ENCODE assay signal across 16 mouse cellular contexts in the genomic region with DNA sequence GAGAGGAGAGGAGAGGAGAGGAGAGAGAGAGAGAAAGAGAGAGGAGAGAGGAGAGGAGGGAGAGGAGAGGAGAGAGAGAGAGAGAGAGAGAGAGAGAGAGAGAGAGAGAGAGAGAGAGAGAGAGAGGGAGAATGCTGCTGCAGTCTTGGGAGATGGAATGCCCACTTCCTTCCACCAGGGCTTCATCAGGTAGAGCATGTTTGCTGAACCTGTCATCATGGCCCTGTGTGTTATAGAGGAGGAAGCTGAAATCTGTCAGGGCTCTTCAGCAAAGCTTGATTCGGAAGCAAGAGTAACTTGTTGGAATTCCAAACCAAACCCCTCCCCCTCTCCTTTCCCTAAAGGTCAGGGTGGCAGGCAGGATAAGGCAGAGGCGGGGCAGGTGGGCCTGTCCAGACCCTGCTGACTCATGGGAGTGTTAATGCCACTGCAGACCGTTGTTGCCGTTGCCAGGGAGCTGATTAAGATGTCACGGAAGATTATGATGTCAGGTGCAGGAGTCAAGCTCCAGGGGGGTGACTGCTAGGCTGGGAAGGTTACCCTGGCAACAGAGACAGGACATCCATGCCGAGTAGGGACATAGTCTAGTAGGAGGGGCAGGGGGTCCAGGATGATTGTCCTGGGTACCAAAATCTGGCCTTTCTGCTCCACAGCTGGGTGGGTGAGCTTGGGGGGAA. TPM values are rescaled to one million over a fixed set of nuclear protein-coding genes. Genes with fewer than 3 reads are reported as not detected.
DNase-seq lines count a peak whose midpoint lies in the region; ATAC-seq lines count a peak whose summit lies in the region.
"Had no signal": no experiment of that assay in that cellular context is flagged by ENCODE, and none has a peak within 500 bp of the region (broad histone marks: within the 10 kb centered on the region; RNA-seq: fewer than 3 reads in every experiment).

No protein-coding gene starts in this region.

- no peaks in the 10 kb centered on the region for H3K36me3 ChIP-seq in forebrain, embryonic 14.5 days (ENCODE audit: control insufficient read depth, insufficient read depth, low read length)
- H3K36me3 ChIP-seq in forebrain, embryonic 15.5 days = no peaks in the 10 kb centered on the region
- H3K36me3 ChIP-seq in hindbrain, embryonic 11.5 days (ENCODE audit: control insufficient read depth, insufficient read depth, low read length) = no peaks in the 10 kb centered on the region
- no peaks in the 10 kb centered on the region for H3K36me3 ChIP-seq in midbrain, embryonic 11.5 days (ENCODE audit: control insufficient read depth, insufficient read depth, low read length)
- H3K36me3 ChIP-seq: G1E; intestine, embryonic 15.5 days; liver, embryonic 13.5 days had no signal

- ATAC-seq in forebrain, embryonic 14.5 days = 0 out of 2 replicates have a peak, but pooled peaks have one; percentile 37
- ATAC-seq in forebrain, embryonic 15.5 days (replicated peaks) = no peak
- peak; percentile 91 for ATAC-seq in hindbrain, embryonic 11.5 days (ENCODE audit: low FRiP score)
- ATAC-seq in midbrain, embryonic 11.5 days (ENCODE audit: low FRiP score) = peak; percentile 95
- no peak for ATAC-seq in erythroblast, adult 5-6 weeks (replicated peaks; ENCODE audit: low FRiP score, poor library complexity, severe bottlenecking)
- ATAC-seq: intestine, embryonic 15.5 days had no signal

- H3K9me3 ChIP-seq in forebrain, embryonic 14.5 days (replicated peaks; ENCODE audit: control insufficient read depth, low read length) = no peaks in the 10 kb centered on the region
- no peaks in the 10 kb centered on the region for H3K9me3 ChIP-seq in forebrain, embryonic 15.5 days
- no peaks in the 10 kb centered on the region for H3K9me3 ChIP-seq in hindbrain, embryonic 11.5 days (ENCODE audit: control insufficient read depth, low read length)
- no peaks in the 10 kb centered on the region for H3K9me3 ChIP-seq in midbrain, embryonic 11.5 days (ENCODE audit: control insufficient read depth, low read length)
- H3K9me3 ChIP-seq: intestine, embryonic 15.5 days; liver, embryonic 13.5 days had no signal

- peaks cover 72% of the 10 kb centered on the region for H3K27me3 ChIP-seq in forebrain, embryonic 14.5 days (replicated peaks; ENCODE audit: control insufficient read depth, insufficient read depth, low read length)
- H3K27me3 ChIP-seq in forebrain, embryonic 15.5 days = peaks cover 81% of the 10 kb centered on the region
- H3K27me3 ChIP-seq in hindbrain, embryonic 11.5 days (ENCODE audit: control insufficient read depth, insufficient read depth, low read length) = peaks cover 64% of the 10 kb centered on the region
- H3K27me3 ChIP-seq in midbrain, embryonic 11.5 days (ENCODE audit: control insufficient read depth, insufficient read depth, low read length) = peaks cover 81% of the 10 kb centered on the region

- no peak overlapping the region for H3K4me2 ChIP-seq in forebrain, embryonic 14.5 days (ENCODE audit: low read length)
- no peak overlapping the region for H3K4me2 ChIP-seq in forebrain, embryonic 15.5 days (replicated peaks)
- no peak overlapping the region for H3K4me2 ChIP-seq in hindbrain, embryonic 11.5 days (replicated peaks; ENCODE audit: low read depth, low read length)
- no peak overlapping the region for H3K4me2 ChIP-seq in midbrain, embryonic 11.5 days
- H3K4me2 ChIP-seq: intestine, embryonic 15.5 days; liver, embryonic 13.5 days had no signal

- no peak overlapping the region for H3K4me3 ChIP-seq in forebrain, embryonic 14.5 days (ENCODE audit: low read depth, low read length)
- no peak overlapping the region for H3K4me3 ChIP-seq in forebrain, embryonic 15.5 days
- H3K4me3 ChIP-seq in hindbrain, embryonic 11.5 days (ENCODE audit: low read depth, low read length) = no peak overlapping the region
- H3K4me3 ChIP-seq in midbrain, embryonic 11.5 days (ENCODE audit: low read depth, low read length) = no peak overlapping the region
- H3K4me3 ChIP-seq: intestine, embryonic 15.5 days; liver, embryonic 13.5 days had no signal

- no peak overlapping the region for H3K9ac ChIP-seq in forebrain, embryonic 14.5 days (ENCODE audit: low read length)
- H3K9ac ChIP-seq in forebrain, embryonic 15.5 days (replicated peaks) = no peak overlapping the region
- H3K9ac ChIP-seq in hindbrain, embryonic 11.5 days (ENCODE audit: low read depth, low read length) = no peak overlapping the region
- H3K9ac ChIP-seq in midbrain, embryonic 11.5 days (ENCODE audit: low read length) = no peak overlapping the region
- H3K9ac ChIP-seq: intestine, embryonic 15.5 days; liver, embryonic 13.5 days had no signal

- no peaks in the 10 kb centered on the region for H3K4me1 ChIP-seq in forebrain, embryonic 14.5 days (ENCODE audit: control insufficient read depth, insufficient read depth, low read length)
- 0 out of 2 replicates have a peak, but pooled peaks cover 3% of the 10 kb centered on the region for H3K4me1 ChIP-seq in forebrain, embryonic 15.5 days
- peaks cover 8% of the 10 kb centered on the region; the same call in 1 of the 2 replicates for H3K4me1 ChIP-seq in hindbrain, embryonic 11.5 days (replicated peaks; ENCODE audit: control insufficient read depth, insufficient read depth, low read length)
- H3K4me1 ChIP-seq in midbrain, embryonic 11.5 days (ENCODE audit: control insufficient read depth, insufficient read depth, low read length) = peaks cover 15% of the 10 kb centered on the region
- H3K4me1 ChIP-seq: intestine, embryonic 15.5 days; liver, embryonic 13.5 days had no signal

- DNase-seq in forebrain, embryonic 14.5 days (ENCODE audit: low spot score) = no peak
- peak; percentile 76 for DNase-seq in hindbrain, embryonic 11.5 days (ENCODE audit: low spot score)
- peak; percentile 97 for DNase-seq in midbrain, embryonic 11.5 days (ENCODE audit: low spot score, missing footprints)
- DNase-seq in retina, embryonic 14.5 days (ENCODE audit: low spot score) = peak; percentile 31
- DNase-seq in urinary bladder, adult 18-20 months (ENCODE audit: low spot score in 2 of 2) = no peak
- DNase-seq in layer of hippocampus, postnatal 14 days (ENCODE audit: low spot score in 2 of 2) = no peak
- DNase-seq: cerebellum, adult 9-11 months; heart, adult 18-20 months; kidney, postnatal 25 days; liver, embryonic 13.5 days; lung, postnatal 10 days; thymus, adult 18-20 months had no signal

- 1% methylated on average over 6 of the region's 6 CpGs for WGBS in forebrain, embryonic 14.5 days
- WGBS in forebrain, embryonic 15.5 days = 0% methylated on average over 6 of the region's 6 CpGs
- WGBS in hindbrain, embryonic 11.5 days = 4% methylated on average over 6 of the region's 6 CpGs
- 1% methylated on average over 6 of the region's 6 CpGs for WGBS in midbrain, embryonic 11.5 days

- H3K27ac ChIP-seq in forebrain, embryonic 14.5 days (ENCODE audit: low read depth, low read length) = no peak overlapping the region
- no peak overlapping the region for H3K27ac ChIP-seq in forebrain, embryonic 15.5 days (replicated peaks)
- H3K27ac ChIP-seq in hindbrain, embryonic 11.5 days (ENCODE audit: low read depth, low read length) = no peak overlapping the region
- H3K27ac ChIP-seq in midbrain, embryonic 11.5 days (ENCODE audit: low read depth, low read length) = no peak overlapping the region
- H3K27ac ChIP-seq: intestine, embryonic 15.5 days; liver, embryonic 13.5 days had no signal

RNA-seq across cellular contexts. Expression of gene Msx1, which starts 11.3 kb away (rescaled TPM):
- 12.5 and 16.1 TPM in 2 replicates for polyA plus RNA-seq in forebrain, embryonic 14.5 days (2014; fragmentation: Nextera tagmentation; extraction: Ambion mirVana)
- 13.7 and 20.7 TPM in 2 replicates for polyA plus RNA-seq in forebrain, embryonic 15.5 days (2015; fragmentation: Nextera tagmentation; extraction: Ambion mirVana)
- 103 and 121 TPM in 2 replicates for polyA plus RNA-seq in hindbrain, embryonic 11.5 days (2014; fragmentation: Nextera tagmentation; extraction: Ambion mirVana)
- 89.8 and 104 TPM in 2 replicates for polyA plus RNA-seq in midbrain, embryonic 11.5 days (2014; fragmentation: Nextera tagmentation; extraction: Ambion mirVana)
- total RNA-seq in layer of hippocampus, postnatal 14 days (2021) = 10 to 100 TPM in 1 of 2 experiments, 1 to 10 TPM in 1; 7.0 to 16.7 TPM
- not detected in 2 replicates for total RNA-seq in erythroblast, adult 5-6 weeks (2015; ENCODE audit: low replicate concordance)
- total RNA-seq in erythroblast, adult 5-6 weeks (2017; ENCODE audit: low replicate concordance) = not detected in 2 replicates
- total RNA-seq: G1E had no signal
- polyA plus RNA-seq: G1E had no signal

Comparison
In these comparisons a context has a peak if more than half of its experiments do, and no peak if none do; other contexts are left out.
1. ATAC-seq: peak in forebrain, embryonic 14.5 days (single experiment), hindbrain, embryonic 11.5 days (single experiment) and midbrain, embryonic 11.5 days (single experiment); none in forebrain, embryonic 15.5 days (single experiment) and erythroblast, adult 5-6 weeks (single experiment).
2. DNase-seq: peak in hindbrain, embryonic 11.5 days (single experiment), midbrain, embryonic 11.5 days (single experiment) and retina, embryonic 14.5 days (single experiment); none in forebrain, embryonic 14.5 days (single experiment), urinary bladder, adult 18-20 months (0 of 2) and layer of hippocampus, postnatal 14 days (0 of 2).